Mouse (Mus musculus) embryonic fibroblast, embryonic 13.5 days (primary cell): ENCODE measurements around the gene 2310022B05Rik.

Experiments
- CTCF ChIP-seq: IDR thresholded peaks from 2 replicates; pipeline ENCODE4 v1.5.1; 2011; ENCODE audit warnings: mild to moderate bottlenecking, control low read depth, low read length, moderate library complexity, borderline replicate concordance; ENCODE audit not compliant: insufficient read depth
- POLR2A ChIP-seq: IDR thresholded peaks from 2 replicates; pipeline ENCODE4 v1.6.1; 2011; ENCODE audit warnings: low read depth, mild to moderate bottlenecking, control low read depth, low read length, moderate library complexity

- TF ChIP-seq CTCF = peak; percentile 55; the same call in 1 of the 2 replicates
- TF ChIP-seq POLR2A = no peak
Observed at GRCm38 (mm10) chr8:124617266-124617869, 45.8 kb downstream of the 2310022B05Rik start.
